Mouse (Mus musculus): ENCODE data around the gene Avpi1.

- TF ChIP-seq CTCF (IDR thresholded peaks at IDR 0.05; ENCODE audit: borderline replicate concordance, insufficient read depth, low read depth, low read length), result no peak
- no peak for TF ChIP-seq POLR2A (IDR thresholded peaks at IDR 0.05; ENCODE audit: borderline replicate concordance, insufficient read depth, low read length)
These were observed 2.2 kb upstream of the Avpi1 start for GRCm38 (mm10) chr19:42131101-42131500.

Data from cerebellum, adult 2 months (tissue).